Mouse (Mus musculus) ES-CJ7 (cell line): ENCODE results near the gene Slc6a14.
A peak's percentile ranks its signal among the peaks of the same experiment; 100 is the strongest.

Experiments
- DNase-seq: peaks from one replicate; pipeline ENCODE4 v3.0.0; 2011; ENCODE audit warnings: low read depth, low spot score

The Slc6a14 gene

DNA sequence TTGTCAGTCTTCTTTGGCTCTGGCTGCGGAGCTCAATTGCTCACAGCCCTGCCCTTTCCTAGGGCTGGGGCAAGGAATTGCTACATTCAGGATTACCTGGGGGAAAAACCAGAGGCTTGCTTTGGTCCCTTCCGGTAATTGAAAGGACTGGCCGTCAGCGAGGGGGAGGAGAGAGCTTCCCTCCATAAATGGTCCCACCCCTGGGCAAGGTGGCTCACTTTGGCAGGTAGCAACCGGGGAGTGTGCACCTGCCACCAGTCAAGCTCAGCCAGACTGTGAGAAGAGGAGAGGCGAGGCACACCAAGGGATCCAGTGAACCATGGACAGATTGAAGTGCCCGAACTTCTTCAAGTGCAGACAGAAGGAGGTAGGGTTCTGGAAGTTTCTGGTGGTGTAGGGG, at the start of gene Slc6a14:
TSS of gene Slc6a14 (plus strand) at position 68 of the 400 bp plus-strand sequence.
- no peak for DNase-seq

DNA sequence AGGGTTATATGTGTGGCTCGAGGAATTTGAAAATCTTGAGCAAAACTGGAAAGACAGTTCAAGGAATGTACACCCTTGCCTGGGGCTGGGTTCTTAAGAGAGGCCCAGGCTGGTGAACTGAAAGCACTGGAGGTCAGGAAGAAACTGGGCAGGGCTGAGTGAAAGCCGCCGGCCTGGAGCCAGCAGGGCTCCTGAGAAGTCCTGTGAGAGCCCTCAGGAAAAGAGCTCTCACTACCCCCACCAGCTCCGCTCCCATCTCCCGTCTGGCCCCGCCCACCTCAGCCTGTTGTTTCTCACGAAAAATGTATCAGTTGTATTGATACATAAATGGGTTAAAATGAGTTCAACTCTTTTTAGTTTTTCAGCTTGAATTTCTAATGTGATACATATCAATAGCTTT, 43.8 kb upstream of the Slc6a14 start:
- DNase-seq: peak; percentile 23

DNA sequence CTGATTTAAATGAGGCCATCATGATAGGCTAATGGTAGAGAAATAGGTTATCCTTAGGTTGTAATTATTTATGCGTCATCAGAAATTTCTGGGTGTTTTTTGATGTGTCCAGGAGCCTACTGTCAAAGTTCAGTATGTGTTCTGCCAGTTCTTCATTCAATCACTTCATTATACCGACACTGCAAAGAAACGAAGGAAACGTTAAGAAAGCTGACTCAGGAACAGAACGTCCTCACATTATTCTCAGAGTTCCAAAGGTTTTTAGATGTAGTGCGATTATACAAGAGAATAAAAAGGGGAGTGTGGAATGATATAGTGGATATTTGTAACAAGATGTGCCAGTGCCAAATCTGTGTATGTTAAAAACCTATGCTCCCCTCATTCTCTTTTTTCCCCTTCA, 19.5 kb upstream of the Slc6a14 start:
- no peak for DNase-seq

DNA sequence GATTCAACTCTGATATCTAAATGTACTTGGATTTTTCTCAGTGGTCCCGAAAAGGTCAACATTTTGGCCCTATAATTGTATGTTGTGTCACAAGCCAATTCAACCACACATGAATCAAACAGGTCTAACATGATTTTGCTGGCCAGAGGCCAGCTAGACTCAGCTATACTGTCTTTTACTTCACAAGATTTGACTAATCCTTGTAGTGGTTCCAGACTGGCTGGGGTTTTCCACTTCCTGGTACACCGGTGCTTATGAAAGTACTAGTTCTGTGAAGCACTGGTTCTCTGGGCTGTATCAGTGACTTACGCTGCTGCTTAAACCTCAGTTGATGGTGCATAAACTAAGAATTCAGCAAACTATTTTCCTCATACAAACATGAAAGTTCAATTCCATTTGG, 19.0 kb upstream of the Slc6a14 start:
- DNase-seq: no peak

DNA sequence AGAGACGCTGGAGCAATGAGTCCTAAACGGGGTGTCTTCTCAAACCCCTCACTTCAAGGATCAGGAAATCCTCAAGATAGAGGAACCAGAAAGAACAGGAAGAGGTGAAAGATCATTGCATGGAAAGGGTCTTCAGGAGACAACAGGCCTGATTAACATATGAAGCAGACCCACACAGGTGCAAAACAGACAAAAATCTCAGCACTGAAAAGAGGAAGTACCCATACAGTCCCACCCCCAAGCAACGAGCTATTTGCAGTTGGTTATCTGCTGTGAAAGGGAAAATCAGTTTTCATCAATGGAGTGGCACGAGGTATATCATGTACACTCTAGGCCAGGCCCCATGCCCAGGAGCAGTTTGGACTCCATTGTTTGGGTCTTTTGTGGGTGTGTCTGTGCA, 13.1 kb upstream of the Slc6a14 start:
- peak; percentile 77 for DNase-seq

DNA sequence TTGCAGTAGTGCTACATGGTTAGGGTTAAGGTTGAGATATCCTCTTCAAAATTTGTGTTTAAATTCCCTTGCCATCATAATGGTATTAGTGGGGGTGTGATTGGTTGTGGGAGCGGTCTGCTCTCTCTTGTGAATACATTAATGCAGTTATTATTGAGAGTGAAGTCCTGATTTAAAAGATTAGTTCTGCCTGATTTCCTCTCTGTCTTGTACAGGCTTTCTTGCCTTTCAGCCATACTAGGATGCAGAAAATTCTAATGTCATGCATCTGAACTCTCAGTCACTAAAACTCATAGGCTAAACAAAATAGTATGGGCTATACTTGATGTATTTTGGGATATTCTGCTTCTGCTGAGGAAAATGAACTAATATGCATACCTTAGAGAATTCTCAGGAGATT, 10.2 kb upstream of the Slc6a14 start:
- no peak for DNase-seq

DNA sequence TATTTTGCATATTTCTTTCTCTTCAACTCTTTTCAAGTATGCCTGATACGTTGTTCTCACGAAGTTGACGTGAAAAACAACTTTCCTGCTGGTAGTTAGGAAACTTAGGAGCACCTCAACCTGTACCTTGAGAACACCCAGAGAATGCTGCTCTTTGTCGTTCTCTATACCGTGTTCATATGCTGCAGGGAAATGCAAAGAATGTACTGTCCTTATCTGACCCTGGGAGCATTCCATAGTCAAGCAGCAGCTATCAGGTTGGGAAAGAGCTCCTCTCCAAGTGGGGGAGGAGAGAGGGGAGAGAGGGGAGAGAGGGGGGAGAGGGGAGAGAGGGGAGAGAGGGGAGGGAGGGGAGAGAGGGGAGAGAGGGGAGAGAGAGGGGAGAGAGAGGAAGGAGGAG, 597 bp downstream of the Slc6a14 start:
- no peak for DNase-seq

DNA sequence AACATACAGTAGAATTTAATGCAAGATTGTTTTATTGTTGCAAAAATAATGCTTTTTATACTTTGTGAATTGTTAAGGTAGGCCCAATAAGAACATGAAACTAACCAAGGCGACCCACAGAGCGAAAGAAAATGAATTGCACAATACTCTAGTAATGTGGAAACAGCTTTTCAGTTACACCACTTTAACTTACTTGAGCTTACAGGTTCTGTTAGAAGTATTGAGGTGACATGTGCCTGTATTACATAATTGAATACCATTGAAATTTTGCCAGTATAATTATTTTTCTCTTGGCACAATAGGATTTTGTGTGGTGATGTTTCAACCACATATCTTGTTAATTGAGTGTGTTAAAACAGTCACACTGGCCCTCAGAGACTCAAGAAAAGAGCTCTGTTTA, 2.2 kb downstream of the Slc6a14 start:
- no peak for DNase-seq

DNA sequence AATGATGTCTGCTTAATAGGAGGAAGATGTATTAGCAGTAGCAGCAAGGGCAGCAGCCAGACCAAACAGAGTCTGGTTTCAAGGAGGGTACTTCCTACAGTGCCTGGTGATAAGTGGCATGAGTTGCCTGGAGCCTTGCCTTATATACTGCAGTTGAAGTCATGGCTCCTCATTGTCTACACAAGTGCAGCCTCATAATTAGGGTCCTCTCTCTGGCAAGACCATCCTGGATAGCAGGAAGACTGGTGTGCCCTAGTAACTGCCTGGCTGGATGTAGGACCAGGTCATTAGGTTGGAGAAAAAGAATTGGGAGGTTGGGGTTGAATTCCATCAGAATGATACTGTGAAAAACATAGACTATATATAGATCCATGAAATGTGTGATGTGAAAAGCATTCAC, 30.3 kb downstream of the Slc6a14 start, which contains the start of gene Gm28269:
TSS of gene Gm28269 (minus strand) at position 101 of the 400 bp plus-strand sequence.
- no peak for DNase-seq
